In the genomic region with DNA sequence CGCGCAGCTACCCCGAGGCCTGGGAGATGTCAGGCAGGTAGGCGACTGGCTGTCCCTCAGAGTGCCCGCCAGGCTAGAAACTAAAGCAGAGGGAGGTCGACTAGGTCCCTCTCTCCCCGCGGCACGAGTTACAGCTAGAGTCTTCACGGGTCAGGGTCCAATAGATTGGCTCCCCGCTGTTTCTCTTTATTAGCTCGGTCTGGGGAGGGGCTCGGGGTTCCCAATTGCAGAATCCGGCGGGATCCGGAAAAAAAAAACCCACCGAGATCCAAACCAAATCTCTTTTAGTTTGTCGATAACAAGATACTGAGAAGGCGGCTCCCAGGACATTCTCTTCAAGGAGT, we compare ENCODE assay signal across 7 mouse cellular contexts. TPM values are rescaled to one million over a fixed set of nuclear protein-coding genes. Genes with fewer than 3 reads are reported as not detected.
DNase-seq lines count a peak whose midpoint lies in the region; ATAC-seq and TF ChIP-seq lines count a peak whose summit lies in the region.

No protein-coding gene starts in this region.

- no peak for DNase-seq in lung, adult 2 months
- DNase-seq in lung, postnatal 36 days: no peak
- no peak for DNase-seq in forebrain, embryonic 11.5 days (ENCODE audit: low spot score)
- DNase-seq in limb, embryonic 11.5 days (ENCODE audit: low spot score): no peak
- DNase-seq in layer of hippocampus, adult 11-12 months (ENCODE audit: low spot score): no peak
- no peak for DNase-seq in MN1 (ENCODE audit: low spot score)

- no peak overlapping the region for H3K9ac ChIP-seq in forebrain, embryonic 11.5 days (ENCODE audit: low read length)
- peak overlapping the region; percentile 30; the same call in 1 of the 2 replicates for H3K9ac ChIP-seq in limb, embryonic 11.5 days (ENCODE audit: low read length)
- H3K9ac ChIP-seq in neural tube, embryonic 15.5 days (replicated peaks): peak overlapping the region; percentile 50

- peak overlapping the region; percentile 88 for H3K4me2 ChIP-seq in forebrain, embryonic 11.5 days (ENCODE audit: low read depth, low read length, severe bottlenecking)
- H3K4me2 ChIP-seq in limb, embryonic 11.5 days (ENCODE audit: low read depth, severe bottlenecking): peak overlapping the region; percentile 99
- H3K4me2 ChIP-seq in neural tube, embryonic 15.5 days: peak overlapping the region; percentile 99

- H3K4me1 ChIP-seq in lung, adult 2 months (ENCODE audit: control insufficient read depth, insufficient read depth, low read length): peaks cover 5% of the 10 kb centered on the region
- H3K4me1 ChIP-seq in forebrain, embryonic 11.5 days (replicated peaks; ENCODE audit: control insufficient read depth, insufficient read depth, low read length): peaks cover 18% of the 10 kb centered on the region
- peaks cover 16% of the 10 kb centered on the region for H3K4me1 ChIP-seq in limb, embryonic 11.5 days (ENCODE audit: control insufficient read depth, insufficient read depth, low read length)
- H3K4me1 ChIP-seq in neural tube, embryonic 15.5 days: peaks cover 22% of the 10 kb centered on the region

- H3K36me3 ChIP-seq in forebrain, embryonic 11.5 days (ENCODE audit: control insufficient read depth, insufficient read depth, low read length): no peaks in the 10 kb centered on the region
- H3K36me3 ChIP-seq in limb, embryonic 11.5 days (ENCODE audit: control insufficient read depth, insufficient read depth, low read length): no peaks in the 10 kb centered on the region
- no peaks in the 10 kb centered on the region for H3K36me3 ChIP-seq in neural tube, embryonic 15.5 days

- TF ChIP-seq POLR2A in lung, adult 2 months (IDR thresholded peaks at IDR 0.05; ENCODE audit: borderline replicate concordance, extremely low read depth, low read depth, low read length): no peak

- no peak overlapping the region for H3K27ac ChIP-seq in forebrain, embryonic 11.5 days (ENCODE audit: low read depth, low read length)
- H3K27ac ChIP-seq in limb, embryonic 11.5 days (replicated peaks; ENCODE audit: low read depth, low read length): no peak overlapping the region
- H3K27ac ChIP-seq in neural tube, embryonic 15.5 days (replicated peaks): no peak overlapping the region

- 7% methylated on average over 19 of the region's 19 CpGs for WGBS in lung, adult 2 months
- WGBS in forebrain, embryonic 11.5 days: under 1% methylated on average over 19 of the region's 19 CpGs
- under 1% methylated on average over 19 of the region's 19 CpGs for WGBS in limb, embryonic 11.5 days
- WGBS in neural tube, embryonic 15.5 days: under 1% methylated on average over 18 of the region's 19 CpGs

- H3K27me3 ChIP-seq in forebrain, embryonic 11.5 days (ENCODE audit: control insufficient read depth, insufficient read depth, low read length): peaks cover 46% of the 10 kb centered on the region
- H3K27me3 ChIP-seq in limb, embryonic 11.5 days (ENCODE audit: control insufficient read depth, insufficient read depth, low read length): peaks cover 43% of the 10 kb centered on the region
- peaks cover 69% of the 10 kb centered on the region for H3K27me3 ChIP-seq in neural tube, embryonic 15.5 days (replicated peaks)

- no peaks in the 10 kb centered on the region for H3K9me3 ChIP-seq in forebrain, embryonic 11.5 days (ENCODE audit: control insufficient read depth, low read length)
- H3K9me3 ChIP-seq in limb, embryonic 11.5 days (ENCODE audit: control insufficient read depth, low read length): no peaks in the 10 kb centered on the region
- no peaks in the 10 kb centered on the region for H3K9me3 ChIP-seq in neural tube, embryonic 15.5 days (replicated peaks)

- H3K4me3 ChIP-seq in lung, adult 2 months (replicated peaks; ENCODE audit: extremely low read depth, low read depth, low read length): peak overlapping the region; percentile 52
- H3K4me3 ChIP-seq in forebrain, embryonic 11.5 days (ENCODE audit: low read depth, low read length): peak overlapping the region; percentile 41
- H3K4me3 ChIP-seq in limb, embryonic 11.5 days (ENCODE audit: low read depth, low read length): peak overlapping the region; percentile 49
- H3K4me3 ChIP-seq in neural tube, embryonic 15.5 days (replicated peaks): peak overlapping the region; percentile 51

- no peak; the same call in 1 of the 2 replicates for ATAC-seq in forebrain, embryonic 11.5 days (replicated peaks; ENCODE audit: low FRiP score)
- no peak for ATAC-seq in limb, embryonic 11.5 days (ENCODE audit: insufficient number of reproducible peaks, low FRiP score, low TSS enrichment, low read depth)
- no peak; the same call in 1 of the 2 replicates for ATAC-seq in neural tube, embryonic 15.5 days (ENCODE audit: low FRiP score)

- TF ChIP-seq CTCF in lung, adult 2 months (IDR thresholded peaks at IDR 0.05; ENCODE audit: insufficient read depth, low read length): no peak

RNA-seq across cellular contexts. Expression of gene Sowahb, which starts 0.5 kb away (rescaled TPM):
- 2.0 and 2.2 TPM in 2 replicates for polyA plus RNA-seq in lung, adult 2 months (2012; rRNA removed)
- 0.16 and 0.63 TPM in 2 replicates for polyA plus RNA-seq in forebrain, embryonic 11.5 days (2014; fragmentation: Nextera tagmentation; extraction: Ambion mirVana)
- 0.28 and 0.72 TPM in 2 replicates for polyA plus RNA-seq in limb, embryonic 11.5 days (2014; fragmentation: Nextera tagmentation; extraction: Ambion mirVana)
- polyA plus RNA-seq in neural tube, embryonic 15.5 days (2015; fragmentation: Nextera tagmentation; extraction: Ambion mirVana): 0.34 TPM in 1 of 2 replicates, not detected in the other

RNA-seq across cellular contexts. Expression of gene Sept11, which starts 47.9 kb away (rescaled TPM):
- polyA plus RNA-seq in lung, adult 2 months (2012; rRNA removed): 32.8 and 46.8 TPM in 2 replicates
- polyA plus RNA-seq in forebrain, embryonic 11.5 days (2014; fragmentation: Nextera tagmentation; extraction: Ambion mirVana): 288 and 296 TPM in 2 replicates
- polyA plus RNA-seq in limb, embryonic 11.5 days (2014; fragmentation: Nextera tagmentation; extraction: Ambion mirVana): 276 and 282 TPM in 2 replicates
- polyA plus RNA-seq in neural tube, embryonic 15.5 days (2015; fragmentation: Nextera tagmentation; extraction: Ambion mirVana): 134 and 140 TPM in 2 replicates
